Comparison of ENCODE assay signal across 8 mouse cellular contexts in genomic region chr10:80018739-80019297, GRCm38 (mm10). TPM values are rescaled to one million over a fixed set of nuclear protein-coding genes. Genes with fewer than 3 reads are reported as not detected.
DNase-seq lines count a peak whose midpoint lies in the region; ATAC-seq and TF ChIP-seq lines count a peak whose summit lies in the region.

No protein-coding gene starts in this region.

- H3K27ac ChIP-seq in midbrain, embryonic 12.5 days (replicated peaks): no peak overlapping the region
- no peak overlapping the region for H3K27ac ChIP-seq in midbrain, embryonic 15.5 days
- no peak overlapping the region for H3K27ac ChIP-seq in limb, embryonic 14.5 days (replicated peaks; ENCODE audit: low read depth, low read length)

- no peak for ATAC-seq in midbrain, embryonic 12.5 days (ENCODE audit: low FRiP score, low read depth)
- no peak for ATAC-seq in midbrain, embryonic 15.5 days (replicated peaks)
- ATAC-seq in erythroid progenitor cell, adult 5-6 weeks (replicated peaks; ENCODE audit: low FRiP score, poor library complexity, severe bottlenecking): peak; percentile 58
- ATAC-seq in limb, embryonic 14.5 days (ENCODE audit: low FRiP score, low read depth): no peak

- H3K4me1 ChIP-seq in midbrain, embryonic 12.5 days: peaks cover 14% of the 10 kb centered on the region
- H3K4me1 ChIP-seq in midbrain, embryonic 15.5 days: no peaks in the 10 kb centered on the region
- H3K4me1 ChIP-seq in limb, embryonic 14.5 days (ENCODE audit: control insufficient read depth, insufficient read depth, low read length): peaks cover 10% of the 10 kb centered on the region

- H3K4me2 ChIP-seq in midbrain, embryonic 12.5 days (replicated peaks): no peak overlapping the region
- no peak overlapping the region for H3K4me2 ChIP-seq in midbrain, embryonic 15.5 days
- H3K4me2 ChIP-seq in limb, embryonic 14.5 days (replicated peaks; ENCODE audit: low read depth, low read length, severe bottlenecking): 0 out of 2 replicates have a peak overlapping the region, but pooled peaks have one; percentile 5

- no peak for DNase-seq in limb, embryonic 14.5 days (ENCODE audit: low spot score)
- DNase-seq in natural killer cell, adult 2 months (ENCODE audit: low spot score in 2 of 2): peak; percentile 60 to 72
- no peak for DNase-seq in adrenal gland, adult 8-10 months
- no peak for DNase-seq in right cerebral cortex, postnatal 10 days (ENCODE audit: low spot score in 2 of 2)
- no peak for DNase-seq in Muller cell, postnatal 12 days (ENCODE audit: inconsistent ontology term)

- 0 out of 2 replicates have a peak overlapping the region, but pooled peaks have one; percentile 49 for H3K9ac ChIP-seq in midbrain, embryonic 12.5 days (replicated peaks)
- H3K9ac ChIP-seq in midbrain, embryonic 15.5 days: no peak overlapping the region
- no peak overlapping the region for H3K9ac ChIP-seq in limb, embryonic 14.5 days (ENCODE audit: low read depth, low read length, severe bottlenecking)

- WGBS in midbrain, embryonic 12.5 days: 7% methylated on average over 14 of the region's 15 CpGs
- WGBS in midbrain, embryonic 15.5 days: 13% methylated on average over 13 of the region's 15 CpGs
- WGBS in limb, embryonic 14.5 days: 8% methylated on average over 14 of the region's 15 CpGs

- H3K9me3 ChIP-seq in midbrain, embryonic 12.5 days: no peaks in the 10 kb centered on the region
- H3K9me3 ChIP-seq in midbrain, embryonic 15.5 days: no peaks in the 10 kb centered on the region
- H3K9me3 ChIP-seq in limb, embryonic 14.5 days (ENCODE audit: control insufficient read depth, low read length): no peaks in the 10 kb centered on the region

- H3K4me3 ChIP-seq in midbrain, embryonic 12.5 days: no peak overlapping the region
- no peak overlapping the region for H3K4me3 ChIP-seq in midbrain, embryonic 15.5 days
- no peak overlapping the region; the same call in 1 of the 2 replicates for H3K4me3 ChIP-seq in limb, embryonic 14.5 days (replicated peaks; ENCODE audit: low read length)

- no peaks in the 10 kb centered on the region for H3K36me3 ChIP-seq in midbrain, embryonic 12.5 days
- no peaks in the 10 kb centered on the region for H3K36me3 ChIP-seq in midbrain, embryonic 15.5 days (replicated peaks)
- no peaks in the 10 kb centered on the region for H3K36me3 ChIP-seq in limb, embryonic 14.5 days (ENCODE audit: control insufficient read depth, insufficient read depth, low read length)

- peaks cover 69% of the 10 kb centered on the region for H3K27me3 ChIP-seq in midbrain, embryonic 12.5 days
- peaks cover 42% of the 10 kb centered on the region for H3K27me3 ChIP-seq in midbrain, embryonic 15.5 days (replicated peaks)
- peaks cover 21% of the 10 kb centered on the region for H3K27me3 ChIP-seq in limb, embryonic 14.5 days (ENCODE audit: control insufficient read depth, insufficient read depth, low read length)

- TF ChIP-seq POLR2A in limb, embryonic 14.5 days (IDR thresholded peaks at IDR 0.05; ENCODE audit: borderline replicate concordance, extremely low read depth, insufficient read depth, insufficient read length): no peak

RNA-seq across cellular contexts. Expression of gene Arhgap45, which starts 2.4 kb away (rescaled TPM):
- polyA plus RNA-seq in midbrain, embryonic 12.5 days (2016; fragmentation: Nextera tagmentation; extraction: Ambion mirVana): 4.5 and 5.6 TPM in 2 replicates
- 1.9 and 2.2 TPM in 2 replicates for polyA plus RNA-seq in midbrain, embryonic 15.5 days (2015; fragmentation: Nextera tagmentation; extraction: Ambion mirVana)
- total RNA-seq in erythroid progenitor cell, adult 5-6 weeks (2015; ENCODE audit: low replicate concordance): 23.4 and 23.9 TPM in 2 replicates
- total RNA-seq in erythroid progenitor cell, adult 5-6 weeks (2017; ENCODE audit: low replicate concordance): 16.0 and 28.8 TPM in 2 replicates
- 12.8 and 14.4 TPM in 2 replicates for polyA plus RNA-seq in limb, embryonic 14.5 days (2012; rRNA removed)
- polyA plus RNA-seq in limb, embryonic 14.5 days (2014; fragmentation: Nextera tagmentation; extraction: Ambion mirVana): 3.4 and 5.7 TPM in 2 replicates
- 10 to 100 TPM in 2 of 4 experiments, 1 to 10 TPM in 2; 6.4 to 10.6 (median 8.5) TPM for total RNA-seq in adrenal gland, adult 8-10 months (2022)

RNA-seq across cellular contexts. Expression of gene Polr2e, which starts 20.8 kb away (rescaled TPM):
- polyA plus RNA-seq in midbrain, embryonic 12.5 days (2016; fragmentation: Nextera tagmentation; extraction: Ambion mirVana): 172 and 173 TPM in 2 replicates
- 132 and 148 TPM in 2 replicates for polyA plus RNA-seq in midbrain, embryonic 15.5 days (2015; fragmentation: Nextera tagmentation; extraction: Ambion mirVana)
- total RNA-seq in erythroid progenitor cell, adult 5-6 weeks (2015; ENCODE audit: low replicate concordance): 18.4 and 20.5 TPM in 2 replicates
- total RNA-seq in erythroid progenitor cell, adult 5-6 weeks (2017; ENCODE audit: low replicate concordance): 14.6 and 28.4 TPM in 2 replicates
- 287 and 350 TPM in 2 replicates for polyA plus RNA-seq in limb, embryonic 14.5 days (2012; rRNA removed)
- polyA plus RNA-seq in limb, embryonic 14.5 days (2014; fragmentation: Nextera tagmentation; extraction: Ambion mirVana): 247 and 248 TPM in 2 replicates
- 100 to 1,000 TPM in 1 of 4 experiments, 10 to 100 TPM in 3; 79.1 to 104 (median 94.4) TPM for total RNA-seq in adrenal gland, adult 8-10 months (2022)

RNA-seq across cellular contexts. Expression of gene Abca7, which starts 22.5 kb away (rescaled TPM):
- polyA plus RNA-seq in midbrain, embryonic 12.5 days (2016; fragmentation: Nextera tagmentation; extraction: Ambion mirVana): 7.6 and 8.5 TPM in 2 replicates
- polyA plus RNA-seq in midbrain, embryonic 15.5 days (2015; fragmentation: Nextera tagmentation; extraction: Ambion mirVana): 4.4 and 4.8 TPM in 2 replicates
- 44.0 and 58.4 TPM in 2 replicates for total RNA-seq in erythroid progenitor cell, adult 5-6 weeks (2015; ENCODE audit: low replicate concordance)
- 58.6 and 71.8 TPM in 2 replicates for total RNA-seq in erythroid progenitor cell, adult 5-6 weeks (2017; ENCODE audit: low replicate concordance)
- 6.2 and 8.0 TPM in 2 replicates for polyA plus RNA-seq in limb, embryonic 14.5 days (2012; rRNA removed)
- 2.2 and 2.4 TPM in 2 replicates for polyA plus RNA-seq in limb, embryonic 14.5 days (2014; fragmentation: Nextera tagmentation; extraction: Ambion mirVana)
- 10 to 100 TPM; 21.6 to 35.5 (median 27.8) TPM for total RNA-seq in adrenal gland, adult 8-10 months (2022)

RNA-seq across cellular contexts. Expression of gene Gpx4, which starts 28.1 kb away (rescaled TPM):
- polyA plus RNA-seq in midbrain, embryonic 12.5 days (2016; fragmentation: Nextera tagmentation; extraction: Ambion mirVana): 483 and 524 TPM in 2 replicates
- polyA plus RNA-seq in midbrain, embryonic 15.5 days (2015; fragmentation: Nextera tagmentation; extraction: Ambion mirVana): 522 and 546 TPM in 2 replicates
- total RNA-seq in erythroid progenitor cell, adult 5-6 weeks (2015; ENCODE audit: low replicate concordance): 371 and 490 TPM in 2 replicates
- 239 and 372 TPM in 2 replicates for total RNA-seq in erythroid progenitor cell, adult 5-6 weeks (2017; ENCODE audit: low replicate concordance)
- 372 and 379 TPM in 2 replicates for polyA plus RNA-seq in limb, embryonic 14.5 days (2012; rRNA removed)
- polyA plus RNA-seq in limb, embryonic 14.5 days (2014; fragmentation: Nextera tagmentation; extraction: Ambion mirVana): 466 and 493 TPM in 2 replicates
- total RNA-seq in adrenal gland, adult 8-10 months (2022): 100 to 1,000 TPM; 697 to 776 (median 769) TPM

RNA-seq across cellular contexts. Expression of gene Cnn2, which starts 30.4 kb away (rescaled TPM):
- 109 and 168 TPM in 2 replicates for polyA plus RNA-seq in midbrain, embryonic 12.5 days (2016; fragmentation: Nextera tagmentation; extraction: Ambion mirVana)
- 28.6 and 34.4 TPM in 2 replicates for polyA plus RNA-seq in midbrain, embryonic 15.5 days (2015; fragmentation: Nextera tagmentation; extraction: Ambion mirVana)
- total RNA-seq in erythroid progenitor cell, adult 5-6 weeks (2015; ENCODE audit: low replicate concordance): 20.1 and 39.6 TPM in 2 replicates
- total RNA-seq in erythroid progenitor cell, adult 5-6 weeks (2017; ENCODE audit: low replicate concordance): 18.2 and 26.3 TPM in 2 replicates
- 133 and 173 TPM in 2 replicates for polyA plus RNA-seq in limb, embryonic 14.5 days (2012; rRNA removed)
- polyA plus RNA-seq in limb, embryonic 14.5 days (2014; fragmentation: Nextera tagmentation; extraction: Ambion mirVana): 273 and 290 TPM in 2 replicates
- total RNA-seq in adrenal gland, adult 8-10 months (2022): 10 to 100 TPM; 23.9 to 36.3 (median 30.0) TPM

Comparison
In these comparisons a context has a peak if more than half of its experiments do, and no peak if none do; other contexts are left out.
1. DNase-seq: peak in natural killer cell, adult 2 months (2 of 2); none in limb, embryonic 14.5 days (single experiment), adrenal gland, adult 8-10 months (single experiment), right cerebral cortex, postnatal 10 days (0 of 2) and Muller cell, postnatal 12 days (single experiment).